Mouse (Mus musculus): ENCODE results near the gene Anxa9.

The Anxa9 gene

GRCm38 (mm10) chr3:95250783-95251424, 56.1 kb downstream of the Anxa9 start, which contains the start of gene Bnipl:
TSS of gene Bnipl (minus strand) at chr3:95251193.
- in situ Hi-C loops (cut with MboI, MseI) = loop anchor here (25.0 kb wide), 1 partner anchor 1314 kb away; the partner anchor contains the start of gene Gm9117

GRCm38 (mm10) chr3:95250361-95250760, 56.6 kb downstream of the Anxa9 start:
- in situ Hi-C loops (cut with MboI, MseI) = loop anchor here (25.0 kb wide), 1 partner anchor 1313 kb away; the partner anchor contains the start of gene Gm9117

GRCm38 (mm10) chr3:95247660-95248336, 59.2 kb downstream of the Anxa9 start:
- in situ Hi-C loops (cut with MboI, MseI) = no loop called here

- in situ Hi-C loops (cut with MboI, MseI) = no loop called here
These were observed 60.3 kb downstream of the Anxa9 start for GRCm38 (mm10) chr3:95246465-95247231.

Measured in regulatory T cell (primary cell).